Mouse (Mus musculus) urinary bladder, postnatal 14 days (tissue): ENCODE measurements around the gene Gm21394.
"Not testable (repeated sequence)": the region's sequence is repeated elsewhere in the genome, so short reads cannot be mapped to it uniquely, and the experiment has no call there.

Source experiments
- DNase-seq: peaks from one replicate; pipeline ENCODE4 v3.0.0; 2021; ENCODE audit warnings: low spot score

The Gm21394 gene

DNA sequence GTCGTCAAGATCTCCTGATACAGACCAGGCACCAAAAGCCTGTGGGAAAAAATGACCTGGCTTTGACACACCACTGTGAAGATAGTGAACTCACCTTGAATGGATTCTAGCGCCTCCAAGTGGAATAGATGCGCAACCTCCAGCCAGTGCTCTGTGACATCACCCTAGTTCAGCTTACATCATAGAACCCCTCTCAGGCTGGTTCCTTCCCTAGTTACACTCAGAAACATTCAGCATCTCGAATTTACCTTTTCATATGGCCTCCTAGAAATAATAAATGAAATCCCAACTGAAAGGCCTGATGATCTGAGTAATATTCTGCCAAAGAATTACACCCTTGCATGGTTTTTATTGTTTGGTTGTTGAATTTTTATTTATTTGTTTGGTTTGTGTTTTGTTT lies at the start of gene Gm21394:
Gm21394 (minus strand) TSS at position 101 of the 400 bp plus-strand sequence.
- not testable (repeated sequence) for DNase-seq
